Mouse (Mus musculus) lung, adult 2 months (tissue): ENCODE results near the gene Cdc40.

Experiments
- CTCF ChIP-seq: fragments of 200-500 bp; IDR thresholded peaks from 2 replicates; pipeline ENCODE4 v1.5.1; 2011; ENCODE audit warnings: mild to moderate bottlenecking, low read length, control low read depth; ENCODE audit not compliant: insufficient read depth
- POLR2A ChIP-seq: fragments of 200-500 bp; IDR thresholded peaks from 2 replicates; pipeline ENCODE4 v1.6.1; 2011; ENCODE audit warnings: low read depth, mild to moderate bottlenecking, control low read depth, low read length, borderline replicate concordance; ENCODE audit errors: extremely low read depth

- no peak for TF ChIP-seq POLR2A
- TF ChIP-seq CTCF = no peak
Measured at GRCm38 (mm10) chr10:40868081-40868480, 15.0 kb downstream of the Cdc40 start.
